Mouse (Mus musculus): Measurements from ENCODE around the gene Lrpprc. TPM values are rescaled to one million over a fixed set of nuclear protein-coding genes. Genes with fewer than 3 reads are reported as not detected.
A peak's percentile ranks its signal among the peaks of the same experiment; 100 is the strongest.

Gene Lrpprc
- polyA plus RNA-seq, 1 experiment from 2014 or later: 11.2 TPM

DNA sequence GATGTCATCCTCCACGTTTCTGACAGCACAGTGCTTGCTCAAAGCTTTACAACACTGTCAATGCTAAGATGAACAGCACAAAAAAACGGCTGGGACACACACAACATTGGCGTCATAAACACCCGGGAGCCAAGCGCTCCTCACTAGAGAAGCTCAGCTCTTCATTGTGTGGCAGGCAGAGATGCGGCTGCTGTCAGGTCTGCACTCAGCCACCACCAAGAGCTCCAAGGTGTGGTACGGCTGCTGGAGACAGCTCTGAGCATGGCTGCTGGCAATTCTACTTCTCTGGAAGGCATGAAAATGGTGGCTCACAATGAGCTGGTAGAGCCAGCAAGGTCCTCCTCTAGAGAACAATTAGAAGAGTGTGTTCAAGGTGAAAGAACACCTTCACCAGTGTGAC is 81.8 kb downstream of the Lrpprc start:
- Histone ChIP-seq H3K4me1 (ENCODE audit: insufficient read depth, low read depth, low read length) (no peaks in the 10 kb centered on the region), H3K4me2 (replicated peaks; ENCODE audit: low read depth, low read length) (0 out of 2 replicates have a peak overlapping the region, but pooled peaks have one; percentile 35), H3K27ac (ENCODE audit: low read length) (no peak overlapping the region), H3K27me3 (replicated peaks; ENCODE audit: insufficient read depth, low read length) (no peaks in the 10 kb centered on the region), H3K9me3 (ENCODE audit: low read length) (no peaks in the 10 kb centered on the region), H3K36me3 (ENCODE audit: insufficient read depth, low read length) (no peaks in the 10 kb centered on the region), H3K4me3 (ENCODE audit: low read depth, low read length) (no peak overlapping the region), H3K9ac (replicated peaks; ENCODE audit: low read depth) (no peak overlapping the region)
- 69% methylated on average over 7 of the region's 7 CpGs for WGBS
- TF ChIP-seq CTCF (IDR thresholded peaks at IDR 0.05) (no peak), EP300 (IDR thresholded peaks at IDR 0.05) (no peak)
- ATAC-seq (no peak), DNase-seq (ENCODE audit: low spot score) (no peak)

DNA sequence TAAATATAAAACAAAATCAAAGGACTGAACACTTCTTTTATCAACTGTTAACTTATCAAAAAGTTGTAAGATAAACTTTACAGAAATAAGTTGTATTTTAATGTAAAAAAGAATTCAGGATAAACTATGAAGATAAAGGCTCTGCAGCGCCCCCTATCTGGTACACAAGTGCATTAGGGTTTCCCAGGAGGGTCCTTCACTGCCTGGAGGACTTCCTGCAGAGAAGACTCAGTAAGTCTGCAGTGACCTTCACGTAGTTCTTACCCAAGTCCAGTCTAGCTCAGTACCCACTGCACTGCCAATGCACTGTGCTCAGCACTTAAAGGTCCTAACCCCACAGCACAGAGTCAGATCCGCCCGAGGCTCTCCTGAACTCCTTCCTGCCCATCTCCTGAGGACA is 83.2 kb downstream of the Lrpprc start:
- H3K9ac ChIP-seq (replicated peaks; ENCODE audit: low read depth): no peak overlapping the region
- no peak for ATAC-seq
- no peak overlapping the region for H3K4me3 ChIP-seq (ENCODE audit: low read depth, low read length)
- no peak overlapping the region for H3K27ac ChIP-seq (ENCODE audit: low read length)
- no peak overlapping the region for H3K4me2 ChIP-seq (replicated peaks; ENCODE audit: low read depth, low read length)
- TF ChIP-seq EP300 (IDR thresholded peaks at IDR 0.05) (no peak), CTCF (IDR thresholded peaks at IDR 0.05) (peak; percentile 54)
- no peaks in the 10 kb centered on the region for H3K36me3 ChIP-seq (ENCODE audit: insufficient read depth, low read length)
- H3K9me3 ChIP-seq (ENCODE audit: low read length): no peaks in the 10 kb centered on the region
- no peaks in the 10 kb centered on the region for H3K4me1 ChIP-seq (ENCODE audit: insufficient read depth, low read depth, low read length)
- WGBS: 61% methylated on average over 4 of the region's 4 CpGs
- peak; percentile 39 for DNase-seq (ENCODE audit: low spot score)
- no peaks in the 10 kb centered on the region for H3K27me3 ChIP-seq (replicated peaks; ENCODE audit: insufficient read depth, low read length)

DNA sequence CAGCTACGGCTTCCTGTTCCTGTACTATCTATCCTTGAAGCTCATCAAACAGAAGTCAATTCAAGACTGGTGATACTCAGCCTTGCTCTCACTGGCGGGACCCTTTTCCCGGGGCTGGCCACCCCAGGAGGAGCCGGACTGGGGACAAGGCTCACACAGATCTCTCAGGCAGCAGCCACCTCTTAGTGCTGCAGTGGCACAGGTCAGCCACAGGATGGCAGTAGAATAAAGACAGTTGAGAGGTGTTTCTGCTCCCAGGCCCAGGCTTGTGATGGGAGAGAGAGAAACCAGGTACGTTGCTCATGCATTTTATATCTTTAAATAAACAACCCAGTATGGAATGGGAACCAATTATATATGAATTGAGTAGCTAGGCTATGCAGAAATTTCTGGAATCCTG is 91.9 kb downstream of the Lrpprc start:
- TF ChIP-seq CTCF (IDR thresholded peaks at IDR 0.05) (peak; percentile 93), EP300 (IDR thresholded peaks at IDR 0.05) (no peak)
- ATAC-seq (no peak; the same call in 1 of the 2 replicates), DNase-seq (ENCODE audit: low spot score) (peak; percentile 67)
- WGBS: 22% methylated on average over 5 of the region's 5 CpGs
- H3K9ac ChIP-seq (replicated peaks; ENCODE audit: low read depth): no peak overlapping the region
- no peak overlapping the region for H3K4me3 ChIP-seq (ENCODE audit: low read depth, low read length)
- no peak overlapping the region for H3K27ac ChIP-seq (ENCODE audit: low read length)
- H3K9me3 ChIP-seq (ENCODE audit: low read length): no peaks in the 10 kb centered on the region
- no peaks in the 10 kb centered on the region for H3K4me1 ChIP-seq (ENCODE audit: insufficient read depth, low read depth, low read length)
- no peaks in the 10 kb centered on the region for H3K36me3 ChIP-seq (ENCODE audit: insufficient read depth, low read length)
- H3K4me2 ChIP-seq (replicated peaks; ENCODE audit: low read depth, low read length): no peak overlapping the region
- H3K27me3 ChIP-seq (replicated peaks; ENCODE audit: insufficient read depth, low read length): no peaks in the 10 kb centered on the region

DNA sequence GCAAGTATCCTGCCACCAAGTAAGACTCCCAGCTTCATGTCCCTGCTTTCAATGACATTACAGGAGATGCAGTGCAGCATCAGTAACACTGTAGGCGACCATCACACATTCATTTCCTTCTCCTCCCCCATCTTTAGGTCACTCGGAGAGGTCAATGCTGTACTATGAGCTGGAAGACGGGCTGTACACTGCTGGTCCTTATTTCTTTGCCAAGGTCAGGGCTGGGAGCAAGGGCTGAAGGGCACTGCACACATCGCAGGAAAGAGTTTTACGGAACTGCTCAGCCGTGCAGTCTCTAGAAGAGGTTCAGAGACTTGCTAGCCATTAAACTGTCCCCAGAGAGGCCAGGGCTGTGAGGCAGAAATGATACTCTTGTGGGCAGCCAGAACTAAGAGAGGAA is 94.1 kb downstream of the Lrpprc start:
- H3K27me3 ChIP-seq (replicated peaks; ENCODE audit: insufficient read depth, low read length): no peaks in the 10 kb centered on the region
- WGBS: 68% methylated on average over 6 of the region's 6 CpGs
- H3K4me3 ChIP-seq (ENCODE audit: low read depth, low read length): no peak overlapping the region
- H3K4me1 ChIP-seq (ENCODE audit: insufficient read depth, low read depth, low read length): no peaks in the 10 kb centered on the region
- no peak for TF ChIP-seq EP300 (IDR thresholded peaks at IDR 0.05)
- no peak for TF ChIP-seq CTCF (IDR thresholded peaks at IDR 0.05)
- ATAC-seq (no peak), DNase-seq (ENCODE audit: low spot score) (no peak)
- H3K9ac ChIP-seq (replicated peaks; ENCODE audit: low read depth): no peak overlapping the region
- no peaks in the 10 kb centered on the region for H3K9me3 ChIP-seq (ENCODE audit: low read length)
- H3K36me3 ChIP-seq (ENCODE audit: insufficient read depth, low read length): no peaks in the 10 kb centered on the region
- H3K4me2 ChIP-seq (replicated peaks; ENCODE audit: low read depth, low read length): no peak overlapping the region
- no peak overlapping the region for H3K27ac ChIP-seq (ENCODE audit: low read length)

DNA sequence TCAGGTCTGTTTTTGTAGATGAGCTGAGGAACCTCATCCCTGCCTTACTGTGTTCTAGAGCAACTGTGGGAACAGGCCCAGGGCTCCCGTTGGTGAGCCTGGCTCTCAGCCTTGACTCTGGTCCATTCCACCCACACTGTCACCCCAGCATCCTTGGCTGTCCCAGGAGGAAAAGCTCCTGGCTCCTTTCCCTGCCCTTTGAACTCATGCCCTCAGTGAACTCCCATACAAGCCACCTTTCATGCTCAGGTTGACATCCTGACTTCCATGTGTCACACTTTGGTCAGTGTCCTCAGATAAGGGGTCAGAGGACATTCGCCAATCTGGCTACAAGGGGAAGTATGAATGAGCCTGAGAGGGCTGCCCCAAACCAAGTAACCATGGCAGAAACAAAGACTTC is 96.8 kb downstream of the Lrpprc start:
- H3K4me1 ChIP-seq (ENCODE audit: insufficient read depth, low read depth, low read length): no peaks in the 10 kb centered on the region
- no peak overlapping the region for H3K9ac ChIP-seq (replicated peaks; ENCODE audit: low read depth)
- H3K27me3 ChIP-seq (replicated peaks; ENCODE audit: insufficient read depth, low read length): no peaks in the 10 kb centered on the region
- no peak for ATAC-seq
- no peak overlapping the region for H3K27ac ChIP-seq (ENCODE audit: low read length)
- H3K36me3 ChIP-seq (ENCODE audit: insufficient read depth, low read length): no peaks in the 10 kb centered on the region
- H3K4me3 ChIP-seq (ENCODE audit: low read depth, low read length): no peak overlapping the region
- H3K9me3 ChIP-seq (ENCODE audit: low read length): no peaks in the 10 kb centered on the region
- DNase-seq (ENCODE audit: low spot score): no peak
- no peak overlapping the region for H3K4me2 ChIP-seq (replicated peaks; ENCODE audit: low read depth, low read length)
- WGBS: 50% methylated on average over 2 of the region's 2 CpGs
- no peak for TF ChIP-seq CTCF (IDR thresholded peaks at IDR 0.05)
- TF ChIP-seq EP300 (IDR thresholded peaks at IDR 0.05): no peak

DNA sequence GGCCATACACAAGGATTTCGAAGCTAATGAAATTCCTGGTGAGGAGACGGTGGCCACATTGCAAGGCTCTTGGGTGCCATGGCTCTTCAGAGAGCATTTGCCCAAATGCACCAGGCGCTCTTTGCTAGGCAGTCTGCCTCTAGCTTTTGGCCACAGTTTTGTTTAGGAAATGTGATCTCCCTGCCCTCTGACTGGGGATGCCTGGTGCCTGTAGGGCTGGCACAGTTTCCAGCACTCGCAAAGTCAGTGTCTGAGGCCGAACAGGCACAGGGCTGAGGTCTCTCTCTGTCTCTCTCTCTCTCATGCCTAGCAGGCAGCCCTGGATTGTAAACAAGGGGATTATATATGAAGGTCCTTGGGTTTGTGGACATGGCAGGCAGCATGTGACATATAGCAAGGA is 100.5 kb downstream of the Lrpprc start:
- Histone ChIP-seq H3K4me1 (ENCODE audit: insufficient read depth, low read depth, low read length) (no peaks in the 10 kb centered on the region), H3K9me3 (ENCODE audit: low read length) (no peaks in the 10 kb centered on the region), H3K4me3 (ENCODE audit: low read depth, low read length) (no peak overlapping the region), H3K27ac (ENCODE audit: low read length) (no peak overlapping the region), H3K4me2 (replicated peaks; ENCODE audit: low read depth, low read length) (no peak overlapping the region), H3K36me3 (ENCODE audit: insufficient read depth, low read length) (no peaks in the 10 kb centered on the region), H3K9ac (replicated peaks; ENCODE audit: low read depth) (no peak overlapping the region), H3K27me3 (replicated peaks; ENCODE audit: insufficient read depth, low read length) (no peaks in the 10 kb centered on the region)
- ATAC-seq: no peak
- DNase-seq (ENCODE audit: low spot score): no peak
- 74% methylated on average over 5 of the region's 5 CpGs for WGBS
- TF ChIP-seq EP300 (IDR thresholded peaks at IDR 0.05) (no peak), CTCF (IDR thresholded peaks at IDR 0.05) (no peak)

DNA sequence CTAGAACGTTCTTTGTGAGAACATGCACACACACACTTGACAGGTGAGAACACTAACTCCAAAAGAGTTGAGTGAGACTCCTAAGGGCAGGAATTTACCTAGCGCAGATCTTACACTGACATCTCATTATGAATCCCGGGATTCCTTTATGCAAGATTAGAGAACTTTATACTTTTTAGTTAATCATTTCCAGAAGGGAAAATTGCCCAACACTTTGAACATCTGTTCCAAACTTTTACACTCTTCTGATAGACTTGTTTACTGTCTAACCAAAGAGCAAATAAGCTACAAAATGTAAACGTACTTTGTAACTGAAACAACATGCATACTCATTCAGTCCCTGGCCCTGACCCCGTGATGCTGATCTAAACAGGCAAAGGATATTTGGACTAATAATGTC is 101.3 kb downstream of the Lrpprc start:
- no peak for DNase-seq (ENCODE audit: low spot score)

More for the DNA sequence above, 101.3 kb downstream of the Lrpprc start:
- H3K4me3 ChIP-seq (ENCODE audit: low read depth, low read length): no peak overlapping the region
- no peak for TF ChIP-seq CTCF (IDR thresholded peaks at IDR 0.05)
- TF ChIP-seq EP300 (IDR thresholded peaks at IDR 0.05): no peak
- H3K9me3 ChIP-seq (ENCODE audit: low read length): no peaks in the 10 kb centered on the region
- H3K36me3 ChIP-seq (ENCODE audit: insufficient read depth, low read length): no peaks in the 10 kb centered on the region
- no peak for ATAC-seq
- 42% methylated on average over 5 of the region's 5 CpGs for WGBS
- no peak overlapping the region for H3K9ac ChIP-seq (replicated peaks; ENCODE audit: low read depth)
- H3K27me3 ChIP-seq (replicated peaks; ENCODE audit: insufficient read depth, low read length): no peaks in the 10 kb centered on the region
- H3K4me1 ChIP-seq (ENCODE audit: insufficient read depth, low read depth, low read length): no peaks in the 10 kb centered on the region
- H3K4me2 ChIP-seq (replicated peaks; ENCODE audit: low read depth, low read length): no peak overlapping the region
- no peak overlapping the region for H3K27ac ChIP-seq (ENCODE audit: low read length)
